Mouse (Mus musculus) liver, embryonic 14.5 days (tissue): ENCODE measurements around the gene Igf2r.
A peak's percentile ranks its signal among the peaks of the same experiment; 100 is the strongest.

ENCODE experiments used
- CTCF ChIP-seq: IDR thresholded peaks from 2 replicates; pipeline ENCODE4 v1.5.1; 2016; ENCODE audit warnings: antibody characterized with exemption, low read depth, control low read depth
- EP300 ChIP-seq: IDR thresholded peaks from 2 replicates; pipeline ENCODE4 v1.6.1; 2016; ENCODE audit warnings: antibody characterized with exemption, low read depth

DNA sequence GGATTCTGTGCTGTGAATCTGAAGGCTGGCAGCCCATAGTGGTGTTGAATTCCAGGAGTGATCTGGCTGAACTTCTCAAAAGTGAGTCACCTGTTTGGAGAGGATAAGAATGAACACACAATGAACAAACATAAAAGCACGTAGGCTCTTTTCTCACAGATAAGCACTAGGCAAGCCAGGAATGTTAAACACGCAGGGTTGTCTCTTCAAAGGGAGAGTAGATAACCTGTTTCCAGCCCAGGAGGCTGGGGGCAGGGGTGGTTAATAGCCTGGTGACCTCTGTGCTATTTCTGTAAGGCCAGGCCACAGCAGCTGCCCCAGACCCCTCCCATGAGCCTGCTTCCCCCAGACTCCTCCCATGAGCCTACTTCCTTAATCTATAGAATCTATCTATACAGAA, 29.1 kb downstream of the Igf2r start:
- TF ChIP-seq EP300: peak; percentile 35
- no peak for TF ChIP-seq CTCF
